Mouse (Mus musculus): ENCODE results near the gene Rasd2. TPM values are rescaled to one million over a fixed set of nuclear protein-coding genes. Genes with fewer than 3 reads are reported as not detected.

Rasd2 gene
- polyA plus RNA-seq (2017; shearing (Covaris generic)): under 1 TPM in 1 of 2 experiments, not detected in 1; 0.46 TPM

DNA sequence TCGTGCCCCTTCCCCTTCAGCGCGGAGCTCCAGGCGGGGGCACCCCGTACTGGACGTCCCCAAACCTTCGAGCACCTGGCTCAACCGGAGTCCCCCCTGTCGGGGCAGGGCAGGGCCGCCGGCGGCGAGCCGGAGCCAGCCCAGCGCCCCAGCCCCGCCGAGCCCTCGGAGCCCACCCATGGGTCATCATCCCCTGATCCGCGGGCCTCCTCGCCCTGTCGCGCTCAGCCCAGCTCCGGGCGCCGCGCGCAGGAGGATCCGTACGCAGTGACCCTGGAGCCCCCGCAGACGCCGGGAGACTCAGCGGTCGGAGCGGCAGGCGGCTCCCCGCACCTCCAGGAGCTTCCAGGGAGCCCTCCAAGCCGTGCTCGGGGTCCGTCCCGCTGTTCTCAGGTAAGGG is at the start of gene Rasd2:
Rasd2 (plus strand) TSS at position 259 of the 400 bp plus-strand sequence.

Other genes with a start within 250 kb of the Rasd2 start
- gene Hmgxb4, start 220.6 kb upstream of the Rasd2 start, polyA plus RNA-seq (2017; shearing (Covaris generic)): 10 to 100 TPM; 16.1 to 16.6 TPM
- 10 to 100 TPM; 19.2 to 24.4 TPM for gene Tom1, start 180.2 kb upstream of the Rasd2 start, polyA plus RNA-seq (2017; shearing (Covaris generic))
- gene Hmox1, start 120.3 kb upstream of the Rasd2 start, polyA plus RNA-seq (2017; shearing (Covaris generic)): 10 to 100 TPM in 1 of 2 experiments, 1 to 10 TPM in 1; 5.8 to 40.0 TPM
- 10 to 100 TPM; 43.1 to 57.7 TPM for gene Mcm5, start 104.4 kb upstream of the Rasd2 start, polyA plus RNA-seq (2017; shearing (Covaris generic))
- not detected for gene Gm10358, start 192.6 kb downstream of the Rasd2 start, polyA plus RNA-seq (2017; shearing (Covaris generic))
- under 1 TPM in 1 of 2 experiments, not detected in 1; 0.15 TPM for gene Iqcm, start 234.8 kb downstream of the Rasd2 start, polyA plus RNA-seq (2017; shearing (Covaris generic))